Mouse (Mus musculus): ENCODE data around the gene Olfr974. TPM values are rescaled to one million over a fixed set of nuclear protein-coding genes. Genes with fewer than 3 reads are reported as not detected.
"Not testable (repeated sequence)": the region's sequence is repeated elsewhere in the genome, so short reads cannot be mapped to it uniquely, and the experiment has no call there.

Gene Olfr974
- not detected in 2 replicates for total RNA-seq (2014; fragmentation: Nextera tagmentation)
- total RNA-seq (2017): not detected in 2 replicates

GRCm38 (mm10) chr9:39937201-39937600 lies at the start of gene Olfr974:
TSS of gene Olfr974 (plus strand) at chr9:39937501.
- no peak for ATAC-seq (replicated peaks; ENCODE audit: low FRiP score, low TSS enrichment, poor library complexity, severe bottlenecking)

GRCm38 (mm10) chr9:39905106-39905505 lies 32.2 kb upstream of the Olfr974 start:
- ATAC-seq (replicated peaks; ENCODE audit: low FRiP score, low TSS enrichment, poor library complexity, severe bottlenecking): peak; percentile 75

GRCm38 (mm10) chr9:39907036-39907435 lies 30.3 kb upstream of the Olfr974 start, which contains the start of gene Olfr229:
TSS of gene Olfr229 (plus strand) at chr9:39907336.
- no peak for ATAC-seq (replicated peaks; ENCODE audit: low FRiP score, low TSS enrichment, poor library complexity, severe bottlenecking)

DNA sequence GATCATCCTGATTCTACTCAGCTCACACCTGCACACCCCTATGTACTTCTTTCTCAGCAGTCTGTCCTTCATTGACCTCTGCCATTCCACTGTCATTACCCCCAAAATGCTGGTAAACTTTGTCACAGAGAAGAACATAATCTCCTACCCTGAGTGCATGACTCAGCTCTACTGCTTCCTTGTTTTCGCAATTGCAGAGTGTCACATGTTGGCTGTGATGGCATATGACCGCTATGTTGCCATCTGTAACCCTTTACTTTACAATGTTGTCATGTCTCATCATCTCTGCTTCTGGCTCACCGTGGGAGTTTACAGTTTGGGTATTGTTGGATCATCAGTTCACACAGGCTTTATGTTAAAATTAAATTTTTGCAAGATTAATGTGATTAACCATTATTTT lies 27.4 kb upstream of the Olfr974 start:
- no peak for ATAC-seq (replicated peaks; ENCODE audit: low FRiP score, low TSS enrichment, poor library complexity, severe bottlenecking)

DNA sequence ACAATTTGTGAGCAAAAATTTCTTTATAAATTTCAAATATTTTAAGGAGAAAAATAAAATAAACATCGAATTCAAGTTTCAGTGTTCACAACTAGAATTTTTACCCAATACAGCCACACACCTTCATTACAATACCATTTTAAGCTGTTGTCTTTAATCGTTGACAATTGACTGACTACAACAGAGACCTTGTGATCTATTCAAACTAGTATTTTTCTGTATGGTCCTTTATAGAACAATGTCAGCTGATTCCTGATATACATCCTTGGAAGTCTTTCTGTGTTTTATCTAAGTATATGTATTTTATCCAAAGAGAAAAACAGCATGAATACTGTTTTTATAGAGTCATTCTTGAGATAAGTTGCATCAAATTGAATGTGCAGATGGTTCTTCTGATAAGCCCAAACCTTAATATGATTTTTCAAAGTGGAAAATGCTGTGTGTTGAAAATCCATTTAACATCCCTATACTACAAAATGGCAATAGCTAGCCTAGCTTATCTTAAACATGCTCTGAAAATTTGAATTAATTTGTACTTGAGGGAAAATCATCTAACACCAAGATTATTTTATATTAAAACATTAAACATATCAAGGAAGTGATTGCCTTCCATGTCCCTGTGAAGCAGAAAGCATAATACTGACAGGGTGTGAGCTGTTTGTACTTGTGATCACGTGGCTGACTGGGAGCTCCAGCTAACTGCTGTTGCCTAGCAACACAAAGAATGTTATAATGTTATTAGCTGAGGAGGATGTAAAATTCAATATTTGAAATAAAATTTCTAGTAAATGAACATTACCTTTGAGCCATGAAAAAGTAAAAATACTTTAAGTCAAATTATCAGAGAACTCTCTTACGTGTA lies 9.1 kb upstream of the Olfr974 start:
- ATAC-seq (replicated peaks; ENCODE audit: low FRiP score, low TSS enrichment, poor library complexity, severe bottlenecking): not testable (repeated sequence)

- ATAC-seq (replicated peaks; ENCODE audit: low FRiP score, low TSS enrichment, poor library complexity, severe bottlenecking): not testable (repeated sequence)
Observed at GRCm38 (mm10) chr9:39928837-39929236, 8.5 kb upstream of the Olfr974 start.

- ATAC-seq (replicated peaks; ENCODE audit: low FRiP score, low TSS enrichment, poor library complexity, severe bottlenecking): no peak
Observed at GRCm38 (mm10) chr9:39951946-39952345, 14.6 kb downstream of the Olfr974 start, which contains the start of gene Olfr975. TSS of gene Olfr975 (minus strand) at chr9:39952046.

GRCm38 (mm10) chr9:39961033-39961432 lies 23.7 kb downstream of the Olfr974 start, which contains the start of gene Olfr976:
TSS of gene Olfr976 (minus strand) at chr9:39961133.
- not testable (repeated sequence) for ATAC-seq (replicated peaks; ENCODE audit: low FRiP score, low TSS enrichment, poor library complexity, severe bottlenecking)

DNA sequence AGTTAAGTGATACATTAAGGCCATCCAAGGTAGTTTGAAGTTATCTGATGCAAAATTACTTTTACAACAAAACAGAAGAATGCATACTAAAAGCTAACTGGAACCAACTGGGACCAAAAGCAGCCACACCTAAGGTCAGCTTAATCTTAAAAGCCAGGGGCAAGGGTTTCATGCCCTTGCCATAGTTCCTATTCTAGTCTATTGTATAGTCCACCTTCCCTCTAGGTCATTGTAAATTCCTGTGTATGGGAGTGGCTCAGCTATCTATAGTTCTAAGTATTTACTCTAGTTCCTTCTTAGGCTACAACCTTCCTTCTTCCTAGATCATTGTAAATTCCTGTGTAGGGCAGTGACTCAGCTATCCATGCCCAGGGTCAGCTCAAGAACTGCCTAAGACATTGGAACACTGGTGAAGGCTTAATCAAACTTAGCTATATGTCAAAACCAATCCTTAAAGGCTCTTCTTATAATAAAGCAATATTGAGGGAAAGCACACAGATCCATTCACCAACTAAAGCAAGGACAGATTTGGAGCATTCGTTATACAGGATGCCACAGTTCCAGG lies 39.4 kb downstream of the Olfr974 start:
- ATAC-seq (replicated peaks; ENCODE audit: low FRiP score, low TSS enrichment, poor library complexity, severe bottlenecking): not testable (repeated sequence)

DNA sequence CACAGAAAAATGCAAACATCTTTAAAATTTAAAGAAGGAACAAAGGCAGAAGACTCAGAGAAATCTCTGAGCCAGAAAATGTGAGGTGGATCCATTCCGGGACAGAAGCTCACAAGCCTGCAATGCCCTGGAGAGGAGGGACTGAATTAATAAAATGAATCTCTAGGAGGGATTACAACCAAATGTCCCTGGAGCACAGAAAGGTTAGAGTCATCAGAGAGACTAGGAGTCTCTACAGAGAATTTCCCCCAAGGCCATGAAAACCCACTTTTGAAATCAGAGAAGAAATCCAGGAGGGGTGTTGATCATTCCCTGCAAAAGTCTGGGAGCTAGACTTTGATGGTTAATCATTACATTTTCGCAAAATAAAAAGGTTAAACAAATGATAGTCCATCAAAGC lies 54.5 kb downstream of the Olfr974 start, which contains the start of gene Olfr978:
Gene Olfr978 (plus strand): TSS at position 301 of the 400 bp plus-strand sequence.
- ATAC-seq (replicated peaks; ENCODE audit: low FRiP score, low TSS enrichment, poor library complexity, severe bottlenecking): no peak

Other genes with a start within 250 kb of the Olfr974 start
- not detected in 2 replicates for gene Olfr149, start 230.4 kb upstream of the Olfr974 start, total RNA-seq (2014; fragmentation: Nextera tagmentation)
- gene Olfr149, start 230.4 kb upstream of the Olfr974 start, total RNA-seq (2017): not detected in 2 replicates
- gene Olfr965, start 226.1 kb upstream of the Olfr974 start, total RNA-seq (2014; fragmentation: Nextera tagmentation): not detected in 2 replicates
- gene Olfr965, start 226.1 kb upstream of the Olfr974 start, total RNA-seq (2017): not detected in 2 replicates
- not detected in 2 replicates for gene Olfr150, start 206.5 kb upstream of the Olfr974 start, total RNA-seq (2014; fragmentation: Nextera tagmentation)
- not detected in 2 replicates for gene Olfr150, start 206.5 kb upstream of the Olfr974 start, total RNA-seq (2017)
- not detected in 2 replicates for gene Olfr967, start 191.3 kb upstream of the Olfr974 start, total RNA-seq (2014; fragmentation: Nextera tagmentation)
- not detected in 2 replicates for gene Olfr967, start 191.3 kb upstream of the Olfr974 start, total RNA-seq (2017)
- not detected in 2 replicates for gene Olfr968, start 154.2 kb upstream of the Olfr974 start, total RNA-seq (2014; fragmentation: Nextera tagmentation)
- gene Olfr968, start 154.2 kb upstream of the Olfr974 start, total RNA-seq (2017): not detected in 2 replicates
- gene Olfr969, start 146.6 kb upstream of the Olfr974 start, total RNA-seq (2014; fragmentation: Nextera tagmentation): not detected in 2 replicates
- not detected in 2 replicates for gene Olfr969, start 146.6 kb upstream of the Olfr974 start, total RNA-seq (2017)
- gene Olfr970, start 128.6 kb upstream of the Olfr974 start, total RNA-seq (2014; fragmentation: Nextera tagmentation): not detected in 2 replicates
- gene Olfr970, start 128.6 kb upstream of the Olfr974 start, total RNA-seq (2017): not detected in 2 replicates
- not detected in 2 replicates for gene Olfr971, start 100.6 kb upstream of the Olfr974 start, total RNA-seq (2014; fragmentation: Nextera tagmentation)
- not detected in 2 replicates for gene Olfr971, start 100.6 kb upstream of the Olfr974 start, total RNA-seq (2017)
- not detected in 2 replicates for gene Olfr972, start 71.1 kb upstream of the Olfr974 start, total RNA-seq (2014; fragmentation: Nextera tagmentation)
- gene Olfr972, start 71.1 kb upstream of the Olfr974 start, total RNA-seq (2017): not detected in 2 replicates
- not detected in 2 replicates for gene Olfr229, start 30.2 kb upstream of the Olfr974 start, total RNA-seq (2014; fragmentation: Nextera tagmentation)
- not detected in 2 replicates for gene Olfr229, start 30.2 kb upstream of the Olfr974 start, total RNA-seq (2017)
- gene Olfr975, start 14.5 kb downstream of the Olfr974 start, total RNA-seq (2014; fragmentation: Nextera tagmentation): not detected in 2 replicates
- gene Olfr975, start 14.5 kb downstream of the Olfr974 start, total RNA-seq (2017): not detected in 2 replicates
- not detected in 2 replicates for gene Olfr976, start 23.6 kb downstream of the Olfr974 start, total RNA-seq (2014; fragmentation: Nextera tagmentation)
- not detected in 2 replicates for gene Olfr976, start 23.6 kb downstream of the Olfr974 start, total RNA-seq (2017)
- not detected in 2 replicates for gene Olfr978, start 54.6 kb downstream of the Olfr974 start, total RNA-seq (2014; fragmentation: Nextera tagmentation)
- gene Olfr978, start 54.6 kb downstream of the Olfr974 start, total RNA-seq (2017): not detected in 2 replicates
- gene Olfr979, start 66.0 kb downstream of the Olfr974 start, total RNA-seq (2014; fragmentation: Nextera tagmentation): not detected in 2 replicates
- gene Olfr979, start 66.0 kb downstream of the Olfr974 start, total RNA-seq (2017): not detected in 2 replicates
- gene Olfr980, start 72.1 kb downstream of the Olfr974 start, total RNA-seq (2014; fragmentation: Nextera tagmentation): not detected in 2 replicates
- not detected in 2 replicates for gene Olfr980, start 72.1 kb downstream of the Olfr974 start, total RNA-seq (2017)
- not detected in 2 replicates for gene Olfr981, start 84.0 kb downstream of the Olfr974 start, total RNA-seq (2014; fragmentation: Nextera tagmentation)
- not detected in 2 replicates for gene Olfr981, start 84.0 kb downstream of the Olfr974 start, total RNA-seq (2017)
- gene Olfr982, start 136.3 kb downstream of the Olfr974 start, total RNA-seq (2014; fragmentation: Nextera tagmentation): not detected in 2 replicates
- gene Olfr982, start 136.3 kb downstream of the Olfr974 start, total RNA-seq (2017): not detected in 2 replicates
- not detected in 2 replicates for gene Olfr983, start 156.1 kb downstream of the Olfr974 start, total RNA-seq (2014; fragmentation: Nextera tagmentation)
- not detected in 2 replicates for gene Olfr983, start 156.1 kb downstream of the Olfr974 start, total RNA-seq (2017)
- gene Olfr984, start 176.7 kb downstream of the Olfr974 start, total RNA-seq (2014; fragmentation: Nextera tagmentation): not detected in 2 replicates
- not detected in 2 replicates for gene Olfr984, start 176.7 kb downstream of the Olfr974 start, total RNA-seq (2017)
- not detected in 2 replicates for gene Olfr985, start 192.7 kb downstream of the Olfr974 start, total RNA-seq (2014; fragmentation: Nextera tagmentation)
- not detected in 2 replicates for gene Olfr985, start 192.7 kb downstream of the Olfr974 start, total RNA-seq (2017)
- not detected in 2 replicates for gene Tmem225, start 210.6 kb downstream of the Olfr974 start, total RNA-seq (2014; fragmentation: Nextera tagmentation)
- gene Tmem225, start 210.6 kb downstream of the Olfr974 start, total RNA-seq (2017): not detected in 2 replicates
- not detected in 2 replicates for gene Olfr986, start 243.4 kb downstream of the Olfr974 start, total RNA-seq (2014; fragmentation: Nextera tagmentation)
- not detected in 2 replicates for gene Olfr986, start 243.4 kb downstream of the Olfr974 start, total RNA-seq (2017)